Comparison of ENCODE assay signal across 8 mouse cellular contexts in genomic region chr4:41507326-41507924, GRCm38 (mm10). TPM values are rescaled to one million over a fixed set of nuclear protein-coding genes. Genes with fewer than 3 reads are reported as not detected.
DNase-seq lines count a peak whose midpoint lies in the region; ATAC-seq and TF ChIP-seq lines count a peak whose summit lies in the region.

No protein-coding gene starts in this region.

- DNase-seq in left cerebral cortex, adult 2 months (ENCODE audit: extremely low spot score in 1 of 2, low spot score in 2 of 2) = no peak
- DNase-seq in left cerebral cortex, postnatal 36 days (ENCODE audit: low spot score in 2 of 2) = no peak
- peak; percentile 57 for DNase-seq in embryo, embryonic 11 days
- no peak for DNase-seq in intestine, embryonic 14.5 days (ENCODE audit: low spot score)
- DNase-seq in spleen, postnatal 36 days (ENCODE audit: low spot score in 2 of 2) = no peak
- no peak for DNase-seq in layer of hippocampus, postnatal 14 days (ENCODE audit: low spot score in 2 of 2)

- intact Hi-C loops in left cerebral cortex, adult 2 months (cut with DNase I) = no loop called here
- intact Hi-C loops in left cerebral cortex, postnatal 36 days (cut with DNase I) = no loop called here

- ATAC-seq in intestine, embryonic 14.5 days (replicated peaks; ENCODE audit: low FRiP score, low TSS enrichment, low read depth) = peak; percentile 14; the same call in 1 of the 2 replicates
- peak; percentile 13; the same call in 1 of the 2 replicates for ATAC-seq in neural tube, embryonic 15.5 days (ENCODE audit: low FRiP score)
- ATAC-seq in inflammation-experienced regulatory T-cells, adult 6 months = no peak

- H3K27ac ChIP-seq in left cerebral cortex, adult 2 months = peak overlapping the region; percentile 65
- H3K27ac ChIP-seq in intestine, embryonic 14.5 days (ENCODE audit: low read depth) = no peak overlapping the region
- H3K27ac ChIP-seq in neural tube, embryonic 15.5 days (replicated peaks) = peak overlapping the region; percentile 79

- H3K4me3 ChIP-seq in left cerebral cortex, adult 2 months = peak overlapping the region; percentile 52
- peak overlapping the region; percentile 49 for H3K4me3 ChIP-seq in intestine, embryonic 14.5 days (ENCODE audit: low read depth, low read length)
- H3K4me3 ChIP-seq in neural tube, embryonic 15.5 days (replicated peaks) = peak overlapping the region; percentile 52

- no peaks in the 10 kb centered on the region for H3K36me3 ChIP-seq in intestine, embryonic 14.5 days (ENCODE audit: control insufficient read depth, insufficient read depth, low read length)
- no peaks in the 10 kb centered on the region for H3K36me3 ChIP-seq in neural tube, embryonic 15.5 days

- peak overlapping the region; percentile 65 for H3K4me2 ChIP-seq in intestine, embryonic 14.5 days (ENCODE audit: low read length)
- peak overlapping the region; percentile 90 for H3K4me2 ChIP-seq in neural tube, embryonic 15.5 days

- peak overlapping the region; percentile 34 for H3K9ac ChIP-seq in intestine, embryonic 14.5 days (ENCODE audit: low read length)
- peak overlapping the region; percentile 67 for H3K9ac ChIP-seq in neural tube, embryonic 15.5 days (replicated peaks)

- H3K27me3 ChIP-seq in intestine, embryonic 14.5 days (replicated peaks; ENCODE audit: control insufficient read depth, insufficient read depth, low read length) = no peaks in the 10 kb centered on the region; the same call in 1 of the 2 replicates
- H3K27me3 ChIP-seq in neural tube, embryonic 15.5 days (replicated peaks) = peaks cover 10% of the 10 kb centered on the region; the same call in 1 of the 2 replicates

- no peak for TF ChIP-seq CTCF in left cerebral cortex, adult 2 months (IDR thresholded peaks at IDR 0.05)

- no peaks in the 10 kb centered on the region for H3K9me3 ChIP-seq in intestine, embryonic 14.5 days (ENCODE audit: control insufficient read depth, low read length)
- H3K9me3 ChIP-seq in neural tube, embryonic 15.5 days (replicated peaks) = no peaks in the 10 kb centered on the region

- WGBS in intestine, embryonic 14.5 days = 3% methylated on average over 22 of the region's 22 CpGs
- WGBS in neural tube, embryonic 15.5 days = 3% methylated on average over 22 of the region's 22 CpGs

- H3K4me1 ChIP-seq in intestine, embryonic 14.5 days (replicated peaks; ENCODE audit: control insufficient read depth, insufficient read depth, low read length) = peaks cover 2% of the 10 kb centered on the region; the same call in 1 of the 2 replicates
- peaks cover 32% of the 10 kb centered on the region for H3K4me1 ChIP-seq in neural tube, embryonic 15.5 days

RNA-seq across cellular contexts. Expression of gene AI464131, which starts 4.5 kb away (rescaled TPM):
- total RNA-seq in left cerebral cortex, adult 2 months (2021) = 10 to 100 TPM; 27.1 to 28.1 TPM
- total RNA-seq in left cerebral cortex, postnatal 36 days (2021) = 10 to 100 TPM; 31.8 to 32.1 TPM
- 6.1 and 6.9 TPM in 2 replicates for polyA plus RNA-seq in intestine, embryonic 14.5 days (2014; fragmentation: Nextera tagmentation; extraction: Ambion mirVana)
- 7.8 and 8.3 TPM in 2 replicates for polyA plus RNA-seq in neural tube, embryonic 15.5 days (2015; fragmentation: Nextera tagmentation; extraction: Ambion mirVana)
- 10 to 100 TPM; 44.3 to 45.1 TPM for total RNA-seq in layer of hippocampus, postnatal 14 days (2021)
- not detected for polyA plus RNA-seq in inflammation-experienced regulatory T-cells, adult 6 months (2017; shearing (Covaris generic))

RNA-seq across cellular contexts. Expression of gene 1110017D15Rik, which starts 9.7 kb away (rescaled TPM):
- 1 to 10 TPM; 5.2 to 6.1 TPM for total RNA-seq in left cerebral cortex, adult 2 months (2021)
- 1 to 10 TPM; 3.4 to 5.9 TPM for total RNA-seq in left cerebral cortex, postnatal 36 days (2021)
- polyA plus RNA-seq in intestine, embryonic 14.5 days (2014; fragmentation: Nextera tagmentation; extraction: Ambion mirVana) = 0.61 and 0.83 TPM in 2 replicates
- polyA plus RNA-seq in neural tube, embryonic 15.5 days (2015; fragmentation: Nextera tagmentation; extraction: Ambion mirVana) = 8.6 and 10.1 TPM in 2 replicates
- 10 to 100 TPM in 1 of 2 experiments, 1 to 10 TPM in 1; 4.0 to 10.3 TPM for total RNA-seq in layer of hippocampus, postnatal 14 days (2021)
- polyA plus RNA-seq in inflammation-experienced regulatory T-cells, adult 6 months (2017; shearing (Covaris generic)) = not detected

RNA-seq across cellular contexts. Expression of gene Nudt2, which starts 42.5 kb away (rescaled TPM):
- total RNA-seq in left cerebral cortex, adult 2 months (2021) = 10 to 100 TPM; 25.3 to 28.2 TPM
- 10 to 100 TPM; 27.1 to 30.1 TPM for total RNA-seq in left cerebral cortex, postnatal 36 days (2021)
- polyA plus RNA-seq in intestine, embryonic 14.5 days (2014; fragmentation: Nextera tagmentation; extraction: Ambion mirVana) = 57.7 and 58.7 TPM in 2 replicates
- polyA plus RNA-seq in neural tube, embryonic 15.5 days (2015; fragmentation: Nextera tagmentation; extraction: Ambion mirVana) = 62.8 and 71.6 TPM in 2 replicates
- total RNA-seq in layer of hippocampus, postnatal 14 days (2021) = 10 to 100 TPM; 26.3 to 26.5 TPM
- polyA plus RNA-seq in inflammation-experienced regulatory T-cells, adult 6 months (2017; shearing (Covaris generic)) = 10 to 100 TPM; 15.3 to 22.1 (median 17.8) TPM

RNA-seq across cellular contexts. Expression of gene Kif24, which starts 42.7 kb away (rescaled TPM):
- 1 to 10 TPM; 1.4 to 1.9 TPM for total RNA-seq in left cerebral cortex, adult 2 months (2021)
- total RNA-seq in left cerebral cortex, postnatal 36 days (2021) = 1 to 10 TPM; 1.2 to 1.8 TPM
- polyA plus RNA-seq in intestine, embryonic 14.5 days (2014; fragmentation: Nextera tagmentation; extraction: Ambion mirVana) = 5.9 and 7.4 TPM in 2 replicates
- polyA plus RNA-seq in neural tube, embryonic 15.5 days (2015; fragmentation: Nextera tagmentation; extraction: Ambion mirVana) = 2.4 and 3.0 TPM in 2 replicates
- 1 to 10 TPM; 1.5 to 1.6 TPM for total RNA-seq in layer of hippocampus, postnatal 14 days (2021)
- polyA plus RNA-seq in inflammation-experienced regulatory T-cells, adult 6 months (2017; shearing (Covaris generic)) = 1 to 10 TPM; 1.2 to 4.7 (median 1.5) TPM
